Mouse (Mus musculus) hindbrain, embryonic 15.5 days (tissue): ENCODE measurements around the gene Mybbp1a. TPM values are rescaled to one million over a fixed set of nuclear protein-coding genes. Genes with fewer than 3 reads are reported as not detected.
"Not testable (repeated sequence)": the region's sequence is repeated elsewhere in the genome, so short reads cannot be mapped to it uniquely, and the experiment has no call there.

ENCODE experiments used
- ATAC-seq: fragments of 200-750 bp; cut with Nextera tagmentation; 2 replicates; pipeline ENCODE4 v1.8.0; 2017; ENCODE audit warnings: low read depth, moderate number of reproducible peaks, moderate TSS enrichment; ENCODE audit not compliant: low FRiP score
- H3K27ac ChIP-seq: fragments of 300-500 bp; sonication (generic); replicated peaks from 2 replicates; pipeline ENCODE4 v1.5.1; 2015; ENCODE audit warnings: mild to moderate bottlenecking, inconsistent platforms
- H3K27me3 ChIP-seq: fragments of 300-500 bp; sonication (generic); 2 replicates; pipeline ENCODE4 v1.6.1; 2015; ENCODE audit warnings: control low read depth, inconsistent platforms
- H3K36me3 ChIP-seq: fragments of 300-500 bp; sonication (generic); 2 replicates; pipeline ENCODE4 v1.6.1; 2015; ENCODE audit warnings: control low read depth, inconsistent platforms
- H3K4me1 ChIP-seq: fragments of 300-500 bp; sonication (generic); replicated peaks from 2 replicates; pipeline ENCODE4 v1.6.1; 2015; ENCODE audit warnings: control low read depth, inconsistent platforms
- H3K4me2 ChIP-seq: fragments of 300-500 bp; sonication (generic); 2 replicates; pipeline ENCODE4 v1.6.1; 2015; ENCODE audit warnings: moderate library complexity, mild to moderate bottlenecking, inconsistent platforms
- H3K4me3 ChIP-seq: fragments of 300-500 bp; sonication (generic); 2 replicates; pipeline ENCODE4 v1.5.1; 2015; ENCODE audit warnings: mild to moderate bottlenecking, inconsistent platforms
- H3K9ac ChIP-seq: fragments of 300-500 bp; sonication (generic); 2 replicates; pipeline ENCODE4 v1.6.1; 2015; ENCODE audit warnings: inconsistent platforms
- H3K9me3 ChIP-seq: fragments of 300-500 bp; sonication (generic); 2 replicates; pipeline ENCODE4 v1.6.1; 2016; ENCODE audit warnings: control low read depth, inconsistent platforms
- WGBS: fragments of 180-500 bp; shearing (Covaris S2); methylation state at CpG from one replicate; pipeline ENCODE4 v1.1.7; 2015; 5-methylcytosine and 5-hydroxymethylcytosine counted together
- polyA plus RNA-seq: library from polyadenylated mRNA; unstranded; fragments of >200 nt; fragmentation: Nextera tagmentation; extraction: Ambion mirVana; gene quantifications from 2 replicates; pipeline ENCODE4 v1.2.1, GENCODE M21; 2015

The Mybbp1a gene
- polyA plus RNA-seq, 1 experiment from 2014 or later = 62.1 TPM

DNA sequence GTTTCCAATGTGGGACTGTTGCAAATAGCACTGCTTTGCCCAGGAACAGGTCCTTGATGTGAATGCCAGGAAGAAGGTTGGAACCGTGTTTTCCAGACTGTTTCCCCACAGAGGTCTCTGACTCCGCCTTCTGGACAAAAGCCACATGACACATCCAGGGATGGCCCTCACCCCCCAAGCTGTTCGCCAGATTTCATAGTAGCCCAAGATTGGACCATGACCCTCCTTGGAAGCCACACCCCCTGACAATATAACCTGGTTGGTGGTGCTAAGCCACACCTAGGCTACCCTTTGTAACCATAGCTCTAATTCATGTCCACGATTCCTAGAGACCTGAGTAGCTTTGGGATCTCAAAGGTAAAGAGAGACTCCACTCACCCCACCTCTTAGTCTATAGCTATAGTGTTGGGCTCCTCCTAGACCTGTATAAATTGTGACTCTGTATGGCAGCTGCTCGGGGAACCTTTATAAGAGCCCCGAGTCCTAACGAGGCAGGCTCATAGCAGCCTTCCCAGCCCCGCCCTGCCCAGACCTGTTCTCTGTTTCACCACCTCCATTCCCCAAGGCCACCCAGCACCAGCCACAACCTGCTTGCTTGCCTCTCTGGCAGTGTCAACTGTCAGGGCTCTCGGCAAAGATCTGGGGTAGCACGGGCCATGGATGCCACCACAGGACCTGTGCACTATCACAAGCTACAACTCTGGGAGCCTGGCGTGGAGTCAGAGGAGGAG is 6.0 kb upstream of the Mybbp1a start, which contains the start of gene Ggt6:
Ggt6 (plus strand) TSS at position 564 of the 731 bp plus-strand sequence.
- Histone ChIP-seq H3K4me3 (no peak within 1 kb of the TSS), H3K27ac (no peak within 1 kb of the TSS), H3K4me2 (no peak within 1 kb of the TSS), H3K36me3 (no peaks in the 10 kb centered on the region), H3K27me3 (no peaks in the 10 kb centered on the region), H3K9me3 (no peaks in the 10 kb centered on the region), H3K4me1 (no peaks in the 10 kb centered on the region), H3K9ac (no peak within 1 kb of the TSS)
- 74% methylated on average over 11 of the region's 11 CpGs for WGBS
- ATAC-seq = no peak

DNA sequence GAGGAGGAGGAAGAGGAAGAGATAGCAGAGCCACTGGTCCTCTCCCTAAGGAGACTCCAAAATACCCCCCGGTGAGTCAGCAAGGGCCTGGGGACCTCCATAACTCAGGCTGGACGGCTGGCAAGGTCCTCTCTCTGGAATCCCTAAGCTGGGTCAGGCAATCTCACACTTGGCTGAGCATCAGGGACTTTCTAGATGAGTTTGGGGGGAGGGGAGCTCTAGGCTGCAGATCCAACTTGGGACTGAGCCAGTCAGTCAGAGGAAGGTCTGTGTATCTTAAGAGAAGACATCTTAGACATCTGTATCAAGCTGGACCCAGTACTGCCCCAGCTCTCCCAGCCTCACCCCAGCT is 5.5 kb upstream of the Mybbp1a start:
- no peak for ATAC-seq
- 61% methylated on average over 2 of the region's 2 CpGs for WGBS
- Histone ChIP-seq H3K9ac (no peak overlapping the region), H3K4me3 (no peak overlapping the region), H3K36me3 (no peaks in the 10 kb centered on the region), H3K9me3 (no peaks in the 10 kb centered on the region), H3K27ac (no peak overlapping the region), H3K4me1 (no peaks in the 10 kb centered on the region), H3K27me3 (no peaks in the 10 kb centered on the region), H3K4me2 (no peak overlapping the region)

DNA sequence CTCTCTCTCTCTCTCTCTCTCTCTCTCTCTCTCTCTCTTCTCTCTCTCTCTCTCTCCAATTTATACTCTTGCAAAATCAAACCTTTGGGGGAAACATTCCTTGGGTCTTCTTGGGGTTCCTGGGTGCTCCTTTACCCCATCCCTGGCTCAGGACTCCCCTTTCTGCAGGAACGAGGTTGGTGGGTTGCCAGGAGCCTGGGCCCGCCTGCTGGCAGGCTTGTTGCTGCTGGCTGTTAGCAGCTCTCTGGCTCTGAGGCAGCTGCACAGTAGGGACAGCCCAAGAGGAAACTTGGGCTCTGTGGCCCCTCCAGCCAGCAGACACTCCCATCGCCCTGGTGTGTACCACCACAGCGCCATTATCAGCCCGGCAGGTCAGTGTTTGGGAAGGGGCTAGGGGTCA is 4.9 kb upstream of the Mybbp1a start:
- WGBS = 66% methylated on average over 5 of the region's 5 CpGs
- Histone ChIP-seq H3K27ac (no peak overlapping the region), H3K9ac (no peak overlapping the region), H3K4me3 (no peak overlapping the region), H3K27me3 (no peaks in the 10 kb centered on the region), H3K4me2 (no peak overlapping the region), H3K4me1 (no peaks in the 10 kb centered on the region), H3K36me3 (no peaks in the 10 kb centered on the region), H3K9me3 (no peaks in the 10 kb centered on the region)
- no peak for ATAC-seq

DNA sequence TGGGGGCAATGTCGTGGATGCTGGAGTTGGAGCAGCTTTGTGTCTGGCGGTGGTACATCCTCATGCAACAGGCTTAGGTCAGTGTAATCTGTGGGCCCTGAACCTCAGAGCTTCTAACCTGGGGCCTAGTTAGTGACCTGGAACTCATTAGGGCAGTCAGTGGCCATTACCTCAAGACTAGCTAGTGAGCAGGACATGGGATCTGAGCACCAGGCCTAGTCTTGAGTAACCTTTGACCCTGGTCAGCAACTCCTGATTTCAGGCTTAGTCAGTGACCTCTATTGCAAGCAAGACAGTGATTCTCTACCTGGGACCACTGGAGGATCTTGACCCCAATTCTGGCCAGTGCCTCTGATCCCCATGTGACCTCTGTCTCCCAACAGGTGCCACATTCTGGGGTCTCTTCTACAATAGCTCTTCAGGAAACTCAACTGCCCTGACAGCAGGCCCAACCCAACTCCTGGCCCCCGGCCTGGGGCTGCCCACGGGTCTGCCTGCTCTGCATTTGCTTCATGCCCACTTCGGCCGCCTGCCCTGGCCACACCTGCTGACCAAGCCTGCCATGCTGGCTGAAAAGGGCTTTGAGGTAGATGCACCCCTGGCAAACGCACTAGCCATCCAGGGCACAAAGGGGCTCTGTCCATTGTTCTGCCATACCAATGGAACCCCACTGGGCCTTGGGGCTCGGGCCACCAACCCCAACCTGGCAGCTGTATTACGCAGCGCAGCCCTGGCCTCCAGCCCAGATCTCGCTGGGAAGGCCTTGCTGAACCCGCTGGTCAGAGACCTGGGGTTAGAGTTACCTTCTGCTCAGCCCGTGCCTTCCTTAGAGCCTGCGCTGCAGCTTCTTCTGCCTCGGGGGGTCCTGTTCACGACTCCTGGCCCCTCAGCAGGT is 4.2 kb upstream of the Mybbp1a start:
- Histone ChIP-seq H3K27ac (no peak overlapping the region), H3K4me2 (no peak overlapping the region), H3K27me3 (no peaks in the 10 kb centered on the region), H3K9ac (no peak overlapping the region), H3K4me1 (peaks cover 6% of the 10 kb centered on the region), H3K36me3 (no peaks in the 10 kb centered on the region), H3K4me3 (no peak overlapping the region), H3K9me3 (no peaks in the 10 kb centered on the region)
- 75% methylated on average over 16 of the region's 16 CpGs for WGBS
- no peak for ATAC-seq

DNA sequence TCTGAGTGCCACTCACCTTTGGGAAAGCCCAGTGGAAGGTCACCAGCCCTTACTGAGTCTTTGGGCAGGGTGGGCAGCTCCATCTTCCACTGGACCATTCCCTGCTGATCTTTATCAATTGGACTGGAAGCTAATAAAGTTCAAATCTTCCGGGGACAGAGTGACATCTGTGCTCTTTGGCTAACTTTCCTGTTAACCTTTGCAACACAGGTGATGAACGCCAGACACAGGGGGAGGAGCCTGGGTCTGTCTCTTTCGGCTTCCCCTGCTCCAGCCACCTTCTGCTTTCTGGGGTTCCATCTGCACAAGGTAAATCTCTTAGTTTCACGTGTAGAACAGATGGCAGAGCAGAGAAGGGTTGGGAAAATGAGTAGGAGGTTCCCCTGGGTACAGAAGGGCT is 2.7 kb upstream of the Mybbp1a start:
- Histone ChIP-seq H3K9ac (no peak overlapping the region), H3K4me2 (no peak overlapping the region), H3K27me3 (no peaks in the 10 kb centered on the region), H3K4me3 (no peak overlapping the region), H3K4me1 (peaks cover 18% of the 10 kb centered on the region), H3K9me3 (no peaks in the 10 kb centered on the region), H3K27ac (no peak overlapping the region), H3K36me3 (peaks cover 10% of the 10 kb centered on the region)
- no peak for ATAC-seq
- 73% methylated on average over 4 of the region's 4 CpGs for WGBS

DNA sequence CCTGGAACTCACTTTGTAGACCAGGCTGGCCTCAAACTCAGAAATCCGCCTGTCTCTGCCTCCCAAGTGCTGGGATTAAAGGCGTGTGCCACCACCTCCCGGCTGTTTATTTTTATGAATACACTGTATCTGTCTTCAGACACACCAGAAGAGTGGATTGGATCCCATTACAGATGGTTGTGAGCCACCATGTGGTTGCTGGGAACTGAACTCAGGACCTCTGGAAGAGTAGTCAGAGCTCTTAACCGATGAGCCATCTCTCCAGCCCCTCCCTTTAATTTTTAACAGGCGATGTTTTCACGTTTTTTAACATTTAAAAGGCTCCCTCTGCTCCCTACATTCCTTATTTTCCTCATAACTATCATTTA is 574 bp upstream of the Mybbp1a start:
- ATAC-seq, H3K9me3 ChIP-seq: not testable (repeated sequence)

DNA sequence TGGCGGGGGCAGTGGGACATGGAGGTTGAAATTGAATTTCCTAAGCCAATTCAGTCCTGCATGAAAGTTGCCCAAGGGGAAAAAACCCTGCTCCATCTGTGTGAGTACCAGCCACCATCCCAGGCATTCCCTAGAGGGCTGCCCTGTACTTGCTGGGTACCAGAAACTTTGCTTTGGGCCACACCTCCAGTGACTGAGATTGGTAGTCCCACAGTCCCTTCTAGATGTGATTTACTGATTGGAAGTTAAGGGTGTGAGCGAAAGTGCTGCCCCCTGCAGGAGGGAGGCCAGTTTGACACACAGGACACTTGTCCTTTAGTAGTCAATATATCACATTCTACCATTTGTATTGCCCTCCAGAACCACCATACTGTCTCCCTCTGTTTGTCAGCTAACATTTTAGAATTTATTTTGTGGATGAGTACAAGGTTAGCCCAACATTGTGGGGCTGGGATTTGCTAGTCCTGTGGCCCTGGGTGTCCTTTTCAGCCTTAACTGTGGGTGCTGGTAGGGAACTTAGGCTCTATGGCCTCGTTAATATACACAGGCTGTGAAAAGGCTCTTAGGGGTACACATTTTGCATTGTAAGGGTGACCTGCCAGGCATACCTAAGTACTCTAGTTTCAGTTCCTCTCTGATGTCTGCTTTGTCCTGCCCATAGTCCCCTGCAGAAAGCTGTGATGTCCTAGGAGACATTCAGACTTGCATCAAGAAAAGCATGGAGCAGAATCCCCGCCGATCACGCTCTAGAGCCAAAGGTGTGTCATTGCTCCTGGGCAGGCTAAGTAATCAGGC is 5.4 kb downstream of the Mybbp1a start:
- no peaks in the 10 kb centered on the region for H3K27me3 ChIP-seq
- WGBS = 92% methylated on average over 6 of the region's 6 CpGs
- no peak overlapping the region for H3K4me2 ChIP-seq
- H3K27ac ChIP-seq = no peak overlapping the region
- H3K9me3 ChIP-seq = no peaks in the 10 kb centered on the region
- peaks cover 17% of the 10 kb centered on the region for H3K4me1 ChIP-seq
- H3K9ac ChIP-seq = no peak overlapping the region
- no peak for ATAC-seq
- no peak overlapping the region for H3K4me3 ChIP-seq
- H3K36me3 ChIP-seq = peaks cover 91% of the 10 kb centered on the region

More for the DNA sequence above, 574 bp upstream of the Mybbp1a start:
- WGBS = 39% methylated on average over 6 of the region's 6 CpGs
- H3K27me3 ChIP-seq = not testable (repeated sequence)
- peaks cover 18% of the 10 kb centered on the region for H3K4me1 ChIP-seq
- H3K9ac ChIP-seq = peak overlapping the region; percentile 78
- H3K4me3 ChIP-seq = peak overlapping the region; percentile 95
- peaks cover 32% of the 10 kb centered on the region for H3K36me3 ChIP-seq
- H3K4me2 ChIP-seq = peak overlapping the region; percentile 90
- H3K27ac ChIP-seq = peak overlapping the region; percentile 98

DNA sequence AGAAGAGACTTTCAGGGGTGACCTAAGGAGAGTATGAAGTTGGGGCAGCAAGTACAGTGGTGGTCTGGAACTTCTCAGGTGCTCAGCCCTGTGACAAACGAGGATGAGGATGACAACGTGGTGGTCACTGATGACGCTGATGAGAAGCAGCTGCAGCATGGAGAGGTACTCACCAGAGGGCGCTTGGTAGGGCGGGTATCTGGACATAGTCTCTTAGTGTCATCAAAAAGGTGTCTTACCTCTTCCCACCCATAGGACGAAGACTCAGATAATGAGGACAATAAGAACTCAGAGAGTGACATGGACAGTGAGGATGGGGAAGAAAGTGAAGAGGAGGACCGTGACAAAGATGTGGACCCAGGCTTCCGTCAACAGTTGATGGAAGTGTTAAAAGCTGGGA is 6.3 kb downstream of the Mybbp1a start:
- Histone ChIP-seq H3K9ac (no peak overlapping the region), H3K4me3 (no peak overlapping the region), H3K27me3 (no peaks in the 10 kb centered on the region), H3K9me3 (no peaks in the 10 kb centered on the region), H3K4me1 (peaks cover 8% of the 10 kb centered on the region), H3K27ac (no peak overlapping the region), H3K4me2 (no peak overlapping the region), H3K36me3 (peaks cover 100% of the 10 kb centered on the region)
- 91% methylated on average over 8 of the region's 8 CpGs for WGBS
- ATAC-seq = no peak

DNA sequence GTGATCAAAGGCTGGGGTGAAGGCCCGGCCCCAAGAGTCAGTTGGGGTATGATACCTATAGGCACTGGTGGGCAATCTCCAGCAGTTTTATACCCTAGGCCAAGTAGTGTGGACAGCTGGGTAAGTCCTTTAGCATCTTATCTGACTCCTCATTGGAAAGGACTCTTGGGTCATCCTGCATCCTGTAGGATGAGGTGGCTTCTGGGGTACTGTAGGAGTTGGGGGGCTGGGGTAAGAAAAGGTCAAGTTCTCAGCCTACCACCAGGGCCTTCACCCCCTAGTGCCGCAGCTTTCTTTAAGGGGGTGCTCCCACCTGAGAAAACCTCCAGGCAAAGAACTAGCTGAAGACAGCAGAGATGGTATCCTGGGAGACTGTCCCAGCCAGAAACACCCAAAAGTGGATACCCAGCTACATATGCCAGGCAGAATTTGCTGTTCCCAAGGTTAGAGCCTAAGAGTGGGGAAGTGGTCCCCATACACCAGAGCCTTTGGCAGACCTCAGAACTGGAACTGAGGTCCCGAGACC is 11.0 kb downstream of the Mybbp1a start:
- peaks cover 5% of the 10 kb centered on the region; the same call in 1 of the 2 replicates for H3K4me1 ChIP-seq
- H3K27ac ChIP-seq = no peak overlapping the region
- peaks cover 60% of the 10 kb centered on the region for H3K36me3 ChIP-seq
- ATAC-seq = no peak
- WGBS = 86% methylated on average over 3 of the region's 3 CpGs
- no peaks in the 10 kb centered on the region for H3K9me3 ChIP-seq
- H3K4me2 ChIP-seq = no peak overlapping the region
- no peaks in the 10 kb centered on the region for H3K27me3 ChIP-seq
- H3K4me3 ChIP-seq = no peak overlapping the region
- H3K9ac ChIP-seq = no peak overlapping the region

DNA sequence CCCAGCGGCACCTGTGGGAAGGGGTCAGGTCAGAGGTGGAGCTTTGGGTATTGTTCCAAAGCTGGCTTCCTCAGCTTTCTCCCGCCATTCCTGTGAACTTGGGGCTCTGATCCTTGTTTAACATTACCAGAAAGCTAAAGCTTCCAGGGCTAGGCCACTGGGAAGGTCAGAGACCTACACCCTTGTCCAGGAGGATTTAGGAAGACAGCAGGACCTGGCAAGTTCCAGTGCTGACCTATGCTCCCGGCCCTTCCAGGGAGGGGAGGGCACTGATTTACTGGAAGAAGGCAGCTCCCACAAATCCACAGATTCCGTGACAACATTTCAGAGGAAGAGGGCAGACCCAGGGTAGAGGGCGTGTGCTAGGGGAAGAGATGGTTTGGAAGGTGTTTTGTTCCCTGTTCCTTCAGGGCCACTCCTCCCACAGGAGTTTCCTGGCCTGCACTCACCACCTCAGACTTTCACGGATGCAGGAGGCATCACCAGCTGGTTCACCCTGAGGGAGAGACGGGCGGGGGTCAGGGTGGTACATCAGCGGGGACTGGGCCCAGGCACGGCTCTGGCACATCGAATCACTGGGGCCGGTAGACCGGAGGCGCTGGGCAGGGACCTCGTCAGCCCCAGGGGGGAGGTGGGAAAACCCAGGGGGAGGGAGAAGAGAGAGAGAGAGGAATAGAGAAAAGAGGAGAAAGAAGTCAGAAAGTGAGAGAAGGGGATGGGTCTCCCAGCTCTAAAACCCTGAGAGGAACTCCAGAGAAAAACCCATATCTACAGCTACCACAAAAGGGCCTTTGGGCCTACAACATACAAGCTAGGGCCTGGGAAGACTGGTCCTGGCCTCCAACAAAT is 12.2 kb downstream of the Mybbp1a start:
- Histone ChIP-seq H3K4me3 (no peak overlapping the region), H3K27me3 (no peaks in the 10 kb centered on the region), H3K4me1 (peaks cover 5% of the 10 kb centered on the region; the same call in 1 of the 2 replicates), H3K4me2 (no peak overlapping the region), H3K9me3 (no peaks in the 10 kb centered on the region), H3K27ac (no peak overlapping the region), H3K36me3 (peaks cover 49% of the 10 kb centered on the region), H3K9ac (no peak overlapping the region)
- WGBS = 65% methylated on average over 15 of the region's 15 CpGs
- no peak for ATAC-seq

DNA sequence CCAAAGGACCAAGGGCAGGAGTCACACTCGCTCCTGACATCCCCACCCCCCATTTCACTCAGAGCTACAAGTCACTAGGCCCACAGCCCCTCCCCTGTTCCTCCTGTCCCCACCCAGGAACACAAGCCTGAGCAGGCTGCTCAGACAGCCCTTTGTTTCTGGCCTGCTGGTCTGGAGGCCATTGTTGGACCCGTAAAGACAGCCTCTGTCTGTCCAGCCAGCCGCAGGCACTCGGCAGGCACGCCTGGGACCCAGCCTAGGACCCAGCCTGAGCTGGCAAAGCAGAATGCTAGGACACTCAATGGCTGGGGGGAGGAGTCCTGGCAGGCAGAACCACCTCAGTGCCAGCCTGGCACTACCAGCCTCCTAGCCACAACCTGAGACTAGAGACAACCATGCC is 14.5 kb downstream of the Mybbp1a start:
- H3K9me3 ChIP-seq = no peaks in the 10 kb centered on the region
- H3K4me3 ChIP-seq = no peak overlapping the region
- H3K36me3 ChIP-seq = peaks cover 28% of the 10 kb centered on the region
- 15% methylated on average over 5 of the region's 5 CpGs for WGBS
- H3K27me3 ChIP-seq = no peaks in the 10 kb centered on the region
- ATAC-seq = peak; percentile 70
- H3K27ac ChIP-seq = 0 out of 2 replicates have a peak overlapping the region, but pooled peaks have one; percentile 25
- no peak overlapping the region for H3K4me2 ChIP-seq
- H3K4me1 ChIP-seq = peaks cover 5% of the 10 kb centered on the region; the same call in 1 of the 2 replicates
- no peak overlapping the region for H3K9ac ChIP-seq
